Mouse (Mus musculus) stomach, postnatal 0 days (tissue): ENCODE data around the gene Pepd.

Source experiments
- CTCF ChIP-seq: IDR thresholded peaks from 2 replicates; pipeline ENCODE4 v1.5.1; 2016; ENCODE audit warnings: antibody characterized with exemption, low read depth, mild to moderate bottlenecking, moderate library complexity
- EP300 ChIP-seq: optimal IDR thresholded peaks from 2 replicates; pipeline ENCODE3; 2016; ENCODE audit warnings: antibody characterized with exemption

DNA sequence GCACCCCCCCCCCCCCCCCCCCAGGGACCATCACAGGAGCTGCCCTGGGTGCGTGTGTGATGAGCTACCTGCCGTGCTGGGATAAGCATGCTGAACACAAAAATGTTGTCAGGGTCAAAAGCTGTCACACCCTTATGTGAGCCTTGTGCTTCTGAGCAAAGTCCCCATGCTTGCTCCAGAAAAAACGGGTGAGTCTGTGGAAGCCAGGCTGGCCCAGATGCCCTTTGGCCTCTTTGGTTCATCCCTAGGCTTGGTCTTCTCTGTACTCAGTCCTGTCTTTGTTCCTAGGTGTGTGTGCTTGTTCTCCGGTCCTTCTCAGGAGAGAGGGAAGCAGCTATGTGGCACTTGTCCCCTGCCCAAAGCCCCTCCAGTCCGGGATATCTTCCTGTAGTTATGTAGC is 3.4 kb downstream of the Pepd start:
- no peak for TF ChIP-seq CTCF
- no peak for TF ChIP-seq EP300
